Mouse (Mus musculus) cortical plate, adult 2 months (tissue): ENCODE data around the gene Setd5.

Experiments
- CTCF ChIP-seq: fragments of 200-500 bp; IDR thresholded peaks from 2 replicates; pipeline ENCODE4 v1.5.1; 2011; ENCODE audit warnings: mild to moderate bottlenecking, control low read depth, low read length; ENCODE audit not compliant: insufficient read depth; ENCODE audit errors: extremely low read depth
- POLR2A ChIP-seq: fragments of 200-500 bp; IDR thresholded peaks from 2 replicates; pipeline ENCODE4 v1.6.1; 2011; ENCODE audit warnings: mild to moderate bottlenecking, low read length, control low read depth; ENCODE audit not compliant: insufficient read depth; ENCODE audit errors: extremely low read depth

DNA sequence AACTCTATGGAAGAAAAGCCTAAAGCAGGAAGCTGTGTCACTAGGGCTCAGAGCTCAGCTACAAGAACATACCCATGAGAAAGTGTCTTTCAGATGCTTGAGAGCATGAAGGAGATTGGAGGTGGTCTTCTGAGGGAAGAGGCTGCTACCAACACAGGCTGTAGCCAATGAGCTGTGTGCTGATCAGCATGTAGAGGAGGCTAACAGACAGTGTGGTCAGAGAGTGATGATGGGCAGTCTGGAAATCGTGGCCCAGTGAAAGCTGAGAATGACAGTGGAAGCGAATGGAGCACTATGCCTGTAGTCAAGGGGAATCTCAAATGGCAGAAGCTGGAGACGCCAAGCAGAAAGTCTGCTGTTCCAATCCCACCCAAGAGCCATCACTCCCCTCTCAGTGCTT is 48.2 kb upstream of the Setd5 start:
- TF ChIP-seq CTCF (no peak), POLR2A (no peak)
